Mouse (Mus musculus) erythroblast, embryonic 14.5 days (primary cell): ENCODE results near the gene Dhcr24. TPM values are rescaled to one million over a fixed set of nuclear protein-coding genes. Genes with fewer than 3 reads are reported as not detected.

Experiments used
- H3K27me3 ChIP-seq: 2 replicates; pipeline ENCODE4 v1.6.1; 2012; ENCODE audit warnings: inconsistent platforms; ENCODE audit not compliant: control insufficient read depth
- H3K36me3 ChIP-seq: 2 replicates; pipeline ENCODE4 v1.6.1; 2012; ENCODE audit warnings: mild to moderate bottlenecking, inconsistent platforms; ENCODE audit not compliant: control insufficient read depth
- H3K4me1 ChIP-seq: 2 replicates; pipeline ENCODE4 v1.6.1; 2012; ENCODE audit warnings: inconsistent platforms; ENCODE audit not compliant: control insufficient read depth
- H3K4me3 ChIP-seq: replicated peaks from 2 replicates; pipeline ENCODE3; 2012; ENCODE audit warnings: moderate library complexity, mild to moderate bottlenecking, inconsistent platforms
- H3K9me3 ChIP-seq: 2 replicates; pipeline ENCODE4 v1.6.1; 2012; ENCODE audit warnings: low read length, inconsistent platforms, mixed read lengths; ENCODE audit not compliant: control insufficient read depth
- GATA1 ChIP-seq: IDR thresholded peaks from 2 replicates; pipeline ENCODE4 v1.6.1; 2012; ENCODE audit warnings: low read length, inconsistent platforms, mixed read lengths
- TAL1 ChIP-seq: IDR thresholded peaks from 3 replicates; pipeline ENCODE4 v1.6.1; 2012; ENCODE audit warnings: low read length, inconsistent platforms, mixed read lengths
- polyA plus RNA-seq: library from polyadenylated mRNA; stranded (reverse); fragments of >175 nt; gene quantifications from 2 replicates; pipeline ENCODE4 v1.2.3, GENCODE M21; 2012

Dhcr24 gene
- 0.74 and 0.81 TPM in 2 replicates for polyA plus RNA-seq

DNA sequence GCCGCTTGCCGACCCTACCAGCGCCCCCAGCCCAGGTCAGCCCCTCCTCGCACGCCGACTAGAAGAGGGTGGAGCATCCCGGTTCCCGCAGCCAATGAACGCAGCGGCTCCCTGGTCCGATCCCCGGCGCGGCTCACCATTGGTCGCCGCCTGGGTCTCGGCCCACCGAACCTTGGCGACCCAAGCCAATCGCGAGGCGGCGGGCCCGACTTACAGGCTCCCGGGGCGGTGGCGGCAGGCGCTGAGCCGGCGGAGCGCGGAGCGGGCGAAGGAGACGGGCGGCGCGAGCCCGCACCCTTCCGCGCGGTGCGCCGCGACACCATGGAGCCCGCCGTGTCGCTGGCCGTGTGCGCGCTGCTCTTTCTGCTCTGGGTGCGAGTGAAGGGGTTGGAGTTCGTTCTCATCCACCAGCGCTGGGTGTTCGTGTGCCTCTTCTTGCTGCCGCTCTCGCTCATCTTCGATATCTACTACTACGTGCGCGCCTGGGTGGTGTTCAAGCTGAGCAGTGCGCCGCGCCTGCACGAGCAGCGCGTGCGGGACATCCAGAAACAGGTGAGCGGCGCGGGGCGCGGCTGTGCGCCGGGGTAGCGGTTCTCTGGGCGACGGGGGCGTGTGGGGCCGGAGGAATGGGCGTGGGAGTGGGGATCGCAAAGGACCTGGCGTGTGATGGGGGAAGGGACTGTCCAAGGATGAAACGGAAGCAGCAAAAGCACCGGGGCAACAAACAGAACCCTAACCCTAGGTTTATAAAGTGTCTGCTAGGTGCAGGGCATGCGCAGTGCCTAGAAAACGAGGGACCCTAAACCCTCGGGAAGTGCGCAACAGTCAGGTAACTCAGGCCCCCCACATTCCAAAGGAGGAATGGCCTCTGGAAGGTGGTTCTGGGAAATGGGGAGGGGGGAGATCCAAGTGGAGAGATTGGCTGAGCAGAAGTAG, at the start of gene Dhcr24:
Gene Dhcr24 (plus strand): TSS at position 193 of the 936 bp plus-strand sequence.
- Histone ChIP-seq H3K4me3 (peak within 1 kb of the TSS; percentile 85), H3K9me3 (no peaks in the 10 kb centered on the region), H3K36me3 (peaks cover 34% of the 10 kb centered on the region), H3K27me3 (no peaks in the 10 kb centered on the region), H3K4me1 (peaks cover 45% of the 10 kb centered on the region)
- no peak for TF ChIP-seq TAL1
- no peak for TF ChIP-seq GATA1

DNA sequence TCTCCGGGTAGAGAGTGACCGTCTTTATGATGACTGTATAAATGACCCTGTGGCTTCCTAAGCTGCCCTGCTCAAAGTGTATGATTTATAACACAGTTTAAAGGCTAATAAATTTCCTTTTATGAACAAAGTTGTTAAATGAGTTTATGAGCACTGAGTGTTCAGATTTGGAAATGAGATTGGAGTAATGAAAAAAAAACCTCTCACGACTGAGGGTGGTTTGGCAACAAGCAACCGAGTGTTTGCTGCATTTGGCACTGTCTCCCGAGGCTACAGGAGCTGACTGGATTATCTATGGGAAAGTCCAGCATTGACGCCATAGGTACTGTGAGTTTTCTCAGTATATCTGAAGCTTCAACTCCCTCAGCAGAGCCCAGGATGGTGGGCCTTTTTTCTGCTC, 46.2 kb upstream of the Dhcr24 start:
- no peaks in the 10 kb centered on the region for H3K27me3 ChIP-seq

DNA sequence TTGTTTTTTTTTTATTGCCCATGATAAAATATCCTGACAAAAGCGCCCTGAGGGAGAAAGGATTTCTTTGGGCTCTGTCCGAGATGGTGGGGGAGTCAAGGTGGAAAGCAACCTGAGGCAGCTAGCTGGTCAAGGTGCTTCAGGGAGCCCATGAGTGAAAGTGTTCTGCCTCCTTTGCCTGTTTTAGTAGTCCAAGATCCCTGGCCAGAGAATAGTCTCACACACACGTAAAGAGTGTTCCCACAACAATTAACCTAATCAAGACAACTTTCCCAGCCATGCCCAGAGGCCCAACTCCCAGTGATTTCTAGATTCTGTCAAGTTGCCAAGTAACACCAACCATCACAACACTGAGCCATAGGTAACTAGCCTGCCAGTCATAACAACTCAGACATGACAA, 38.3 kb upstream of the Dhcr24 start:
- Histone ChIP-seq H3K27me3 (no peaks in the 10 kb centered on the region), H3K4me1 (no peaks in the 10 kb centered on the region), H3K36me3 (no peaks in the 10 kb centered on the region), H3K9me3 (no peaks in the 10 kb centered on the region), H3K4me3 (no peak overlapping the region)
- TF ChIP-seq TAL1 (no peak), GATA1 (no peak)

More for the DNA sequence above, 46.2 kb upstream of the Dhcr24 start:
- no peak overlapping the region for H3K4me3 ChIP-seq
- no peaks in the 10 kb centered on the region for H3K36me3 ChIP-seq
- TF ChIP-seq TAL1 (no peak), GATA1 (no peak)
- H3K9me3 ChIP-seq: no peaks in the 10 kb centered on the region
- H3K4me1 ChIP-seq: no peaks in the 10 kb centered on the region

DNA sequence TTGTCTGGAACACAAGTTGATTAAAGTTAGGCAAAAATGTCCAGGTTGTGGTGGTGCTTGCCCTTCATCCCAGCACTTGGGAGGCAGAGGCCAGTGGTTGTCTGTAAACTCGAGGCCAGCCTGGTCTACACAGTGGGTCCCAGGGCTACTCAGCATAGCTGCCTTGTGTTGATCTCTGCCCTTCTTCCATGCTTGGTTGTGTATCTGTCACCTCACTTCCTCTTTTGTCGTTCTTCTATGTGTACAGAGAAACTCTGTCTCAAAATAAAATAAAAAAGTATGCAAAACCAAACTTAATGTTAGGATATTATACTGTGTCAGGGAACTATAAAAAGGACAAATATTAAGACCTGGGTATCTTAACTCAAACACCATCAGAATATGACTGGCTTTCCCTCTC, 36.7 kb upstream of the Dhcr24 start:
- H3K9me3 ChIP-seq: no peaks in the 10 kb centered on the region
- no peak for TF ChIP-seq GATA1
- no peak for TF ChIP-seq TAL1
- H3K27me3 ChIP-seq: no peaks in the 10 kb centered on the region
- H3K36me3 ChIP-seq: no peaks in the 10 kb centered on the region
- no peaks in the 10 kb centered on the region; the same call in 1 of the 2 replicates for H3K4me1 ChIP-seq
- no peak overlapping the region for H3K4me3 ChIP-seq

DNA sequence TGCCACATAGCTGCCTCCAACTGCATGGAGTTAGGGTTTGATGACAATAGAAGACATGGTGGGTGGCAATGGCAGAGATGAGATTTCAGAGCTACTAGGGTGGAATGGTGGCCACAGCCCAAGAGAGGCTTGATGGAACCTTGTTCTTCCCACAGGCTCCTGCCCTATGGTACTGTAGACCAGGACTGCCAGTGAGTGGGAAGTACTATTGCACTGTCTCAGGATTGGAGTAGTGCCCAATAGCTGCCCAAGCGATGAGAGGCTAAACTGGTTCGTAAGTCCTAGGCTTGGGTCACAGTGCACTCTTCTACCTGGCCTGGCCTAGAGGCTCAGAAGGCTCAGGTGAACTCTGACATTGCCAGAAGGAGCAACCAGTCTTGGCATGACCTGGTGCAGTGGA, 35.8 kb upstream of the Dhcr24 start:
- no peak for TF ChIP-seq GATA1
- Histone ChIP-seq H3K27me3 (no peaks in the 10 kb centered on the region), H3K4me1 (peaks cover 8% of the 10 kb centered on the region), H3K9me3 (no peaks in the 10 kb centered on the region), H3K4me3 (no peak overlapping the region), H3K36me3 (no peaks in the 10 kb centered on the region)

DNA sequence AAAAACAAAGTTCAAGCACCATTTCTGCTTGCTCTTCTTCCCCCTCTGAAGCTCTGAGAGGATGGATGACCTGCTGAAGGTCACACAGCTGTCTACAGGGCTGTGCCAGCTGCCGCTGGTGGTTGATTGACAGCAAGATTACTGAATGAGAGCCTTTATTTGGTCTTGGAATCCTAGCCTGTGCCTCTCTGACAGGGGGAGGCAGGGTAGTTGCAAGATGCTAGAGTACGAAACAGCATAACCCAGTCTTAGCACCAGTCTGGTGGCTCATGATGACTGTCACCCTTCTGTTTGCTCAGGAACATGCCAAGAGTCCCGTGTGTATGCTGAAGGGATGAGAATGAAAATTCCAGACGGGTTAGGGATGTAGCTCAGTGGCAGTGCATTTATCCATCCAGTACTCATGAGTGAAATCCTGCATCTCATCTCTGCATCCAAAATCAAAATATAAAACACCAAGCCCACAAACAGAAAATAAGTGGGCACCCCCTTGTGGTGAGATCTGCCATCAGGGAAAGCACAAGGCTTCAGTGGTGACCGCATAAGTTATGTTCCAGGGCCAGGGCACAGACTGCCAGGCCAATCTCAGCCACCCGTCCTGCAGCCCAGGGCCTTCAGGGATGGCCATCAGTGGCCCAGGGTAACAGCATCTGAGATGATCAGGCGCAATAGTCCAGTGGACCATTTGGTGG, 32.8 kb upstream of the Dhcr24 start:
- H3K27me3 ChIP-seq: no peaks in the 10 kb centered on the region
- H3K36me3 ChIP-seq: no peaks in the 10 kb centered on the region
- TF ChIP-seq GATA1 (no peak), TAL1 (no peak)
- peaks cover 9% of the 10 kb centered on the region for H3K4me1 ChIP-seq
- no peaks in the 10 kb centered on the region for H3K9me3 ChIP-seq
- H3K4me3 ChIP-seq: no peak overlapping the region

DNA sequence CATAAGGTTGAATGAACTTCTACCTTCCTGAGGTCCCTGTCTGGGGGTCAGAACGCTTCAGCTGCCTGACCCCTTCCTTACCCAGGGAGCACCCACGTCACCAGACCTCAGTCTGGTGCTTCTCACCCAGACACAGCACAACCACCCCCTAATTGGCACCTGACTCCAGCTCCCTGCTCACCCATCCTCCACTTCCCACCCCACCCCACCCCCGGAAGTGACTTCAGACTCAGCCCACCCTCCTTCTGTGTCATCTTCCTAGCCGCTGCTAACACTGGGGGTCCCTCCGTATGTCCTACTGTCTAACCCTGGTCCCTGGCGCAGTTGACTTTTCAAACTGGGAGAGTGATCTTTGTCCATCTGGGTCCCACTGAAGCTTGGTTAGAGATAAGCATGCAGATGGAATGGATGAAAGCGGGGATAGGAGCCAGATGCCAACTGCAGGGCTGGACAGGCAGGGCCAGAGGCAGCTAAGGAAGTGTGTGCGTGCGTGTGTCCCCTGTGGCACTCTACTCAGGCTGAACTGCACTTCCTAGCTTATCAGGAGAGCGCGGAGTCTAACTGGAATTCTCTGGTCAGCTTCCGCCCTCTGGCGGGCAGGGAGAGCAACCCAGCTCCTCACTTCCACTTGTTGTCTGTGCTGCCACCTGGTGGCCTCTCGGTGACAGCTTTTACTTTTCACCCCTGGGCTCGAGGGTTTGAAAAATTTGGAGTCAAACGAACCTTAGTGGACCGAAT, 31.3 kb upstream of the Dhcr24 start:
- H3K9me3 ChIP-seq: no peaks in the 10 kb centered on the region
- TF ChIP-seq TAL1 (no peak), GATA1 (0 out of 2 replicates have a peak, but pooled peaks have one; percentile 27)
- peak overlapping the region; percentile 27 for H3K4me3 ChIP-seq
- no peaks in the 10 kb centered on the region for H3K27me3 ChIP-seq
- H3K4me1 ChIP-seq: peaks cover 9% of the 10 kb centered on the region
- no peaks in the 10 kb centered on the region for H3K36me3 ChIP-seq

DNA sequence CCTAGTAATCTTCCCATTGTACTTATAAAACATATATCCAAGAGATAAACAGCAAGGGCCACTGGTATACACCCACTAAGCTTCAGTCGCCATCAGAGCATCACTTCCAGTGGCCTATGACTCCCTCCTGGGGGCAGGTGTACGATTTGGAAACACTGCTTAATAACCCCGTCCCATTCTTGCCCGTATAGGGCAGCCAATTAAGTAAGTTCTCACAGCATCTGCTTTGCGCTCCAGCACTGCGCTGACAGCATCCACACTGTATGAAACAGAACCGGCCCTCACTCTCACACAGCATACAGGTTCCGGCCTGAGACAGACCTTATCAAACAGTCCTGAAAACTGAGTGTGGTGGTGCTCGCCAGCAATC, 30.7 kb upstream of the Dhcr24 start:
- TF ChIP-seq GATA1 (no peak), TAL1 (no peak)
- H3K27me3 ChIP-seq: no peaks in the 10 kb centered on the region
- H3K9me3 ChIP-seq: no peaks in the 10 kb centered on the region
- H3K4me1 ChIP-seq: peaks cover 9% of the 10 kb centered on the region
- no peaks in the 10 kb centered on the region for H3K36me3 ChIP-seq
- no peak overlapping the region for H3K4me3 ChIP-seq

DNA sequence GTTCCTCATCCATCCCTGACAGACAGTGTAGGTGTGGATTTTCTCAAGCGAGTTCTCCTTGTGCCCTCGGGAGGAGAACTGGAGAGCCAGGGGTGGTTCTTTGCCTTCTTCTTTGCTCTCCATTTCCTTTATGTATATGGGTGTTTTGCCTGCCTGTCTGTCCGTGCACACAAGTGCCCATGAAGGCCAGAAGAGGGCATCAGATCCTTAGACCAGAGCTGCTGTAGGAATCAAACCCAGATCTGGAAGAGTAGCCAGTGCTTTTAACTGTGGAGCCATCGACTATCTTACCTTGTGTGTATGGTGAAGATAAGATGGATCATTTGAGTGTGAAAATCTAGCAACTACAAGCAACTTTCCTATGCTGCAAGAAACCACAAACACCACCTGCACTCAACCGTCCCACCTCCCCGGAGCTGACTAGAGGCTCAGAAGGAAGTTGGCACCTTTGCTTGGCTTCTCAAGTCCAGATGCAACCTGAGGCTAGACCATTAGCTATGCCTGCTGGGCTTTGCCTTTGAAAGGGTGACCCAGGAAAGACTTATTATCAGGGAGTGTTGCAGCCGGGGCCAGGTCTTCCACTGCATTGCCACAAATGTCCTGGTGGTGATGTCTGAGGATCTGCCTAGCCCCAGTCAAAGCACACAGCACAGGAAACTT, 27.3 kb upstream of the Dhcr24 start:
- H3K36me3 ChIP-seq: no peaks in the 10 kb centered on the region
- no peak overlapping the region for H3K4me3 ChIP-seq
- no peak for TF ChIP-seq TAL1
- no peak for TF ChIP-seq GATA1
- peaks cover 9% of the 10 kb centered on the region for H3K4me1 ChIP-seq
- H3K9me3 ChIP-seq: no peaks in the 10 kb centered on the region
- H3K27me3 ChIP-seq: no peaks in the 10 kb centered on the region
